Mouse (Mus musculus) heart, adult 2 months (tissue): ENCODE measurements at regions not wholly inside any gene's neighbourhood (a gene's known extent, or its start where the extent isn't known, plus 50 kb on each side); places are given as distances from the start of the nearest gene placed in this dataset.

ENCODE experiments used
- DNase-seq, 2 experiments: peaks; one replicate each; pipeline ENCODE4 v3.0.0; 2021
- H3K27ac ChIP-seq: fragments of 200-600 bp; 2 replicates; pipeline ENCODE4 v1.8.1; 2022
- H3K27me3 ChIP-seq: fragments of 200-500 bp; 2 replicates; pipeline ENCODE4 v1.6.1; 2012; ENCODE audit warnings: mild to moderate bottlenecking, low read length, inconsistent platforms, mixed read lengths; ENCODE audit not compliant: control insufficient read depth, insufficient read depth
- H3K36me3 ChIP-seq: fragments of 200-500 bp; 2 replicates; pipeline ENCODE4 v1.6.1; 2012; ENCODE audit warnings: low read length, inconsistent platforms; ENCODE audit not compliant: control insufficient read depth, insufficient read depth
- H3K4me1 ChIP-seq: fragments of 200-500 bp; 2 replicates; pipeline ENCODE4 v1.6.1; 2011; ENCODE audit warnings: low read length; ENCODE audit not compliant: control insufficient read depth, insufficient read depth
- H3K4me3 ChIP-seq: fragments of 200-600 bp; 2 replicates; pipeline ENCODE4 v1.8.1; 2022
- H3K79me2 ChIP-seq: fragments of 200-500 bp; replicated peaks from 2 replicates; pipeline ENCODE4 v1.6.1; 2012; ENCODE audit warnings: mild to moderate bottlenecking, inconsistent platforms, low read length, moderate library complexity, mixed read lengths; ENCODE audit not compliant: control insufficient read depth, insufficient read depth
- H3K9ac ChIP-seq: fragments of 200-500 bp; 2 replicates; pipeline ENCODE4 v1.6.1; 2012; ENCODE audit warnings: low read depth, mild to moderate bottlenecking, control low read depth, inconsistent platforms, low read length, mixed read lengths
- CTCF ChIP-seq: fragments of 200-600 bp; IDR thresholded peaks from 2 replicates; pipeline ENCODE4 v1.8.1; 2022; ENCODE audit warnings: antibody characterized with exemption, mild to moderate bottlenecking, moderate library complexity
- EP300 ChIP-seq: fragments of 200-500 bp; IDR thresholded peaks from 2 replicates; pipeline ENCODE4 v1.6.1; 2011; ENCODE audit warnings: low read depth, low read length, control low read depth; ENCODE audit not compliant: insufficient read depth
- POLR2A ChIP-seq: fragments of 200-500 bp; IDR thresholded peaks from 2 replicates; pipeline ENCODE4 v1.6.1; 2011; ENCODE audit warnings: mild to moderate bottlenecking, low read depth, low read length, control low read depth; ENCODE audit not compliant: insufficient read depth
- WGBS: fragments of 180-500 bp; shearing (Covaris S2); methylation state at CpG from one replicate; pipeline ENCODE4 v1.1.7; 2018; 5-methylcytosine and 5-hydroxymethylcytosine counted together
- intact Hi-C: fragments of 180-260 bp; cut with DNase I; formaldehyde crosslinking; loops from one replicate; pipeline ENCODE4 v1.15.1; 2025

GRCm38 (mm10) chr14:105647166-105647565 is 249.5 kb downstream of the Spry2 start:
- no peaks in the 10 kb centered on the region for H3K4me1 ChIP-seq
- no peaks in the 10 kb centered on the region for H3K36me3 ChIP-seq
- H3K4me3 ChIP-seq = no peak overlapping the region
- DNase-seq = no peak
- H3K27ac ChIP-seq = no peak overlapping the region
- TF ChIP-seq EP300 (no peak), CTCF (no peak), POLR2A (no peak)
- no peaks in the 10 kb centered on the region for H3K27me3 ChIP-seq
- no peaks in the 10 kb centered on the region for H3K79me2 ChIP-seq
- intact Hi-C loops = no loop called here
- WGBS = 60% methylated on average over 3 of the region's 3 CpGs
- H3K9ac ChIP-seq = no peak overlapping the region

GRCm38 (mm10) chr14:105644428-105644827 is 252.2 kb downstream of the Spry2 start:
- Histone ChIP-seq H3K9ac (no peak overlapping the region), H3K27ac (no peak overlapping the region), H3K27me3 (no peaks in the 10 kb centered on the region), H3K4me3 (no peak overlapping the region), H3K4me1 (no peaks in the 10 kb centered on the region), H3K36me3 (no peaks in the 10 kb centered on the region), H3K79me2 (no peaks in the 10 kb centered on the region)
- TF ChIP-seq POLR2A (no peak), CTCF (no peak), EP300 (no peak)
- no peak for DNase-seq
- intact Hi-C loops = no loop called here
- WGBS = 93% methylated on average over 2 of the region's 2 CpGs

- TF ChIP-seq POLR2A (no peak), EP300 (no peak), CTCF (no peak)
- Histone ChIP-seq H3K27me3 (no peaks in the 10 kb centered on the region), H3K27ac (no peak overlapping the region), H3K9ac (no peak overlapping the region), H3K4me1 (no peaks in the 10 kb centered on the region), H3K79me2 (no peaks in the 10 kb centered on the region), H3K4me3 (no peak overlapping the region), H3K36me3 (no peaks in the 10 kb centered on the region)
- 78% methylated on average over 7 of the region's 7 CpGs for WGBS
- intact Hi-C loops = no loop called here
- no peak for DNase-seq
These were observed 253.2 kb downstream of the Spry2 start for GRCm38 (mm10) chr14:105643285-105643957.

- no peaks in the 10 kb centered on the region for H3K79me2 ChIP-seq
- no peaks in the 10 kb centered on the region for H3K36me3 ChIP-seq
- H3K9ac ChIP-seq = no peak overlapping the region
- TF ChIP-seq CTCF = no peak
- TF ChIP-seq EP300 = no peak
- no peak for TF ChIP-seq POLR2A
- no peak for DNase-seq
- intact Hi-C loops = no loop called here
- no peak overlapping the region for H3K4me3 ChIP-seq
- no peaks in the 10 kb centered on the region for H3K27me3 ChIP-seq
- no peaks in the 10 kb centered on the region for H3K4me1 ChIP-seq
- WGBS = 87% methylated on average over 4 of the region's 4 CpGs
- no peak overlapping the region for H3K27ac ChIP-seq
These were observed 264.3 kb downstream of the Spry2 start for GRCm38 (mm10) chr14:105632335-105632734.

GRCm38 (mm10) chr14:105631681-105632031 is 265.0 kb downstream of the Spry2 start:
- no peaks in the 10 kb centered on the region for H3K27me3 ChIP-seq
- H3K79me2 ChIP-seq = no peaks in the 10 kb centered on the region
- TF ChIP-seq EP300 (no peak), CTCF (no peak), POLR2A (no peak)
- 64% methylated on average over 5 of the region's 5 CpGs for WGBS
- no peaks in the 10 kb centered on the region for H3K36me3 ChIP-seq
- DNase-seq = no peak
- intact Hi-C loops = no loop called here
- H3K4me3 ChIP-seq = no peak overlapping the region
- no peak overlapping the region for H3K9ac ChIP-seq
- H3K4me1 ChIP-seq = no peaks in the 10 kb centered on the region
- no peak overlapping the region for H3K27ac ChIP-seq

GRCm38 (mm10) chr14:105630867-105631680 is 265.5 kb downstream of the Spry2 start:
- intact Hi-C loops = no loop called here
- H3K9ac ChIP-seq = no peak overlapping the region
- H3K4me3 ChIP-seq = no peak overlapping the region
- WGBS = 95% methylated on average over 9 of the region's 9 CpGs
- no peak overlapping the region for H3K27ac ChIP-seq
- no peaks in the 10 kb centered on the region for H3K79me2 ChIP-seq
- H3K27me3 ChIP-seq = no peaks in the 10 kb centered on the region
- H3K4me1 ChIP-seq = no peaks in the 10 kb centered on the region
- DNase-seq = no peak
- TF ChIP-seq EP300 (no peak), POLR2A (no peak), CTCF (no peak)
- H3K36me3 ChIP-seq = no peaks in the 10 kb centered on the region
